Mouse (Mus musculus): Measurements from ENCODE around the gene Prrt2. TPM values are rescaled to one million over a fixed set of nuclear protein-coding genes. Genes with fewer than 3 reads are reported as not detected.

The Prrt2 gene
- total RNA-seq, 2 experiments from 2014 or later: 243 to 275 TPM

- no peak for DNase-seq (ENCODE audit: low spot score in 2 of 2)
- Histone ChIP-seq H3K27ac (peak overlapping the region; percentile 99), H3K4me3 (peak overlapping the region; percentile 77)
- no peak for TF ChIP-seq CTCF (conservative IDR thresholded peaks at IDR 0.05)
Observed at GRCm38 (mm10) chr7:127017950-127018345, 3.1 kb downstream of the Prrt2 start.

GRCm38 (mm10) chr7:127016971-127017949 is 3.8 kb downstream of the Prrt2 start, which contains the start of gene Pagr1a:
TSS of gene Pagr1a (minus strand) at chr7:127017352.
- TF ChIP-seq CTCF (conservative IDR thresholded peaks at IDR 0.05): peak; percentile 91
- peak within 1 kb of the TSS; percentile 77 for H3K4me3 ChIP-seq
- peak within 1 kb of the TSS; percentile 99 for H3K27ac ChIP-seq
- peak; percentile 95 to 98 for DNase-seq (ENCODE audit: low spot score in 2 of 2)

GRCm38 (mm10) chr7:127016486-127016938 is 4.5 kb downstream of the Prrt2 start:
- Histone ChIP-seq H3K27ac (peak overlapping the region; percentile 99), H3K4me3 (peak overlapping the region; percentile 77)
- no peak for TF ChIP-seq CTCF (conservative IDR thresholded peaks at IDR 0.05)
- DNase-seq (ENCODE audit: low spot score in 2 of 2): peak in 1 of 2 experiments; percentile 43

- no peak for TF ChIP-seq CTCF (conservative IDR thresholded peaks at IDR 0.05)
- Histone ChIP-seq H3K4me3 (peak within 1 kb of the TSS; percentile 77), H3K27ac (peak within 1 kb of the TSS; percentile 99)
- DNase-seq (ENCODE audit: low spot score in 2 of 2): no peak
Observed at GRCm38 (mm10) chr7:127016481-127016485, 4.7 kb downstream of the Prrt2 start, which contains the start of gene Pagr1b. TSS of gene Pagr1b (minus strand) at chr7:127016484.

GRCm38 (mm10) chr7:127016081-127016480 is 4.9 kb downstream of the Prrt2 start:
- no peak for TF ChIP-seq CTCF (conservative IDR thresholded peaks at IDR 0.05)
- no peak for DNase-seq (ENCODE audit: low spot score in 2 of 2)
- peak overlapping the region; percentile 77 for H3K4me3 ChIP-seq
- H3K27ac ChIP-seq: peak overlapping the region; percentile 99

GRCm38 (mm10) chr7:127014993-127015392 is 6.0 kb downstream of the Prrt2 start:
- Histone ChIP-seq H3K27ac (peak overlapping the region; percentile 99; the same call in 1 of the 2 replicates), H3K4me3 (no peak overlapping the region)
- no peak for DNase-seq (ENCODE audit: low spot score in 2 of 2)
- TF ChIP-seq CTCF (conservative IDR thresholded peaks at IDR 0.05): no peak

GRCm38 (mm10) chr7:127014320-127014719 is 6.7 kb downstream of the Prrt2 start, which contains the start of gene Mvp:
TSS of gene Mvp (minus strand) at chr7:127014621.
- TF ChIP-seq CTCF (conservative IDR thresholded peaks at IDR 0.05): no peak
- no peak for DNase-seq (ENCODE audit: low spot score in 2 of 2)
- Histone ChIP-seq H3K27ac (peak within 1 kb of the TSS; percentile 99), H3K4me3 (peak within 1 kb of the TSS; percentile 56)

GRCm38 (mm10) chr7:127013385-127013784 is 7.6 kb downstream of the Prrt2 start:
- no peak for DNase-seq (ENCODE audit: low spot score in 2 of 2)
- no peak for TF ChIP-seq CTCF (conservative IDR thresholded peaks at IDR 0.05)
- Histone ChIP-seq H3K4me3 (no peak overlapping the region; the same call in 1 of the 2 replicates), H3K27ac (no peak overlapping the region)

- no peak for TF ChIP-seq CTCF (conservative IDR thresholded peaks at IDR 0.05)
- no peak overlapping the region for H3K27ac ChIP-seq
Observed at GRCm38 (mm10) chr7:127012845-127013244, 8.2 kb downstream of the Prrt2 start.

GRCm38 (mm10) chr7:127012374-127012773 is 8.6 kb downstream of the Prrt2 start:
- Histone ChIP-seq H3K27ac (0 out of 2 replicates have a peak overlapping the region, but pooled peaks have one; percentile 23), H3K4me3 (no peak overlapping the region)
- TF ChIP-seq CTCF (conservative IDR thresholded peaks at IDR 0.05): no peak
- DNase-seq (ENCODE audit: low spot score in 2 of 2): no peak

More at GRCm38 (mm10) chr7:127012845-127013244, 8.2 kb downstream of the Prrt2 start:
- no peak for DNase-seq (ENCODE audit: low spot score in 2 of 2)
- no peak overlapping the region for H3K4me3 ChIP-seq

GRCm38 (mm10) chr7:127011717-127012116 is 9.3 kb downstream of the Prrt2 start:
- Histone ChIP-seq H3K4me3 (no peak overlapping the region), H3K27ac (0 out of 2 replicates have a peak overlapping the region, but pooled peaks have one; percentile 23)
- no peak for TF ChIP-seq CTCF (conservative IDR thresholded peaks at IDR 0.05)
- DNase-seq (ENCODE audit: low spot score in 2 of 2): no peak

GRCm38 (mm10) chr7:127011051-127011450 is 10.0 kb downstream of the Prrt2 start:
- no peak for TF ChIP-seq CTCF (conservative IDR thresholded peaks at IDR 0.05)
- Histone ChIP-seq H3K27ac (peak overlapping the region; percentile 32; the same call in 1 of the 2 replicates), H3K4me3 (no peak overlapping the region)
- DNase-seq (ENCODE audit: low spot score in 2 of 2): no peak

GRCm38 (mm10) chr7:127009307-127010085 is 11.5 kb downstream of the Prrt2 start:
- no peak for DNase-seq (ENCODE audit: low spot score in 2 of 2)
- TF ChIP-seq CTCF (conservative IDR thresholded peaks at IDR 0.05): no peak
- Histone ChIP-seq H3K4me3 (no peak overlapping the region), H3K27ac (peak overlapping the region; percentile 93)

Measured in layer of hippocampus, adult 2 months (tissue).